Mouse (Mus musculus) embryonic stem cell, embryonic (primary cell): ENCODE results near the gene Slc16a3.

Source experiments
- CTCF ChIA-PET, 4 experiments: fragments of 300-600 bp in 2 of 4; fragments of 350-600 bp in 2 of 4; sonication (Branson Sonifier 250); formaldehyde crosslinking; loops; one replicate each; lab custom pipeline; 2022; ENCODE audit warnings: inconsistent platforms in 2 of 4; lab: Charles Lee
- POLR2A ChIA-PET, 4 experiments: fragments of 300-600 bp in 2 of 4; fragments of 350-600 bp in 2 of 4; sonication (Branson Sonifier 250); formaldehyde crosslinking; loops; one replicate each; lab custom pipeline; 2022; ENCODE audit warnings: antibody characterized with exemption in 4 of 4, inconsistent platforms in 1 of 4; lab: Charles Lee

Slc16a3 gene

GRCm38 (mm10) chr11:120932564-120933398, 15.5 kb upstream of the Slc16a3 start, which contains the start of gene Ccdc57:
Ccdc57 (minus strand) TSS chr11:120932872.
- CTCF ChIA-PET: interaction anchor here in 3 of 4 experiments (0.5 to 1.8 kb wide), 8 partner anchors 18 to 157 kb away, joined by 3 to 6 read pairs (median 3); no protein-coding TSS in a partner anchor
- POLR2A ChIA-PET: interaction anchor here (0.7 to 2.3 kb wide), 29 partner anchors 10 to 353 kb away, joined by 3 to 20 read pairs (median 4); partner anchors contain the start of genes Csnk1d (in 2 of the 4), Slc16a3 (in 1 of the 4) and Tex19.1 (in 1 of the 4)

GRCm38 (mm10) chr11:120937976-120938375, 10.3 kb upstream of the Slc16a3 start:
- CTCF ChIA-PET: no interaction called here
- POLR2A ChIA-PET: interaction anchor here in 1 of 4 experiments (0.6 kb wide), 1 partner anchor 23 kb away, joined by 3 read pairs; no protein-coding TSS in a partner anchor

- ChIA-PET CTCF (interaction anchor here in 2 of 4 experiments (0.7 to 1.2 kb wide), 3 partner anchors 12 to 115 kb away, joined by 3 to 4 read pairs (median 3); no protein-coding TSS in a partner anchor), POLR2A (interaction anchor here in 3 of 4 experiments (0.6 to 1.9 kb wide), 10 partner anchors 11 to 366 kb away, joined by 3 to 7 read pairs (median 4); partner anchors contain the start of genes P4hb (in 1 of the 3) and Tex19.1 (in 1 of the 3))
Observed at GRCm38 (mm10) chr11:120938795-120939194, 9.5 kb upstream of the Slc16a3 start.

GRCm38 (mm10) chr11:120939712-120940341, 8.5 kb upstream of the Slc16a3 start:
- CTCF ChIA-PET: interaction anchor here in 1 of 4 experiments (0.7 kb wide), 1 partner anchor 124 kb away, joined by 3 read pairs; no protein-coding TSS in a partner anchor
- POLR2A ChIA-PET: interaction anchor here in 3 of 4 experiments (0.6 to 1.9 kb wide), 9 partner anchors 10 to 440 kb away, joined by 3 to 10 read pairs (median 4); partner anchors contain the start of gene Tex19.1 (in 1 of the 3)

GRCm38 (mm10) chr11:120940959-120941358, 7.3 kb upstream of the Slc16a3 start:
- POLR2A ChIA-PET: interaction anchor here in 2 of 4 experiments (0.8 to 1.6 kb wide), 5 partner anchors 9 to 205 kb away, joined by 3 to 5 read pairs (median 3); partner anchors contain the start of gene Tex19.1 (in 1 of the 2)
- CTCF ChIA-PET: interaction anchor here in 2 of 4 experiments (0.8 to 1.0 kb wide), 2 partner anchors 35 to 100 kb away, joined by 3 read pairs; no protein-coding TSS in a partner anchor

- POLR2A ChIA-PET: interaction anchor here in 1 of 4 experiments (0.6 to 0.7 kb wide), 2 partner anchors 46 to 51 kb away, joined by 3 read pairs; partner anchors contain the start of gene Csnk1d
- CTCF ChIA-PET: interaction anchor here in 1 of 4 experiments (1.7 kb wide), 1 partner anchor 169 kb away, joined by 6 read pairs; no protein-coding TSS in a partner anchor
Observed at GRCm38 (mm10) chr11:120945266-120945665, 3.0 kb upstream of the Slc16a3 start.

GRCm38 (mm10) chr11:120945926-120946325, 2.4 kb upstream of the Slc16a3 start:
- ChIA-PET CTCF (interaction anchor here in 1 of 4 experiments (1.7 kb wide), 1 partner anchor 170 kb away, joined by 6 read pairs; no protein-coding TSS in a partner anchor), POLR2A (interaction anchor here in 2 of 4 experiments (0.6 to 1.1 kb wide), 4 partner anchors 12 to 52 kb away, joined by 3 to 4 read pairs (median 3); partner anchors contain the start of genes Ccdc57 (in 1 of the 2) and Csnk1d (in 1 of the 2))

- POLR2A ChIA-PET: interaction anchor here in 3 of 4 experiments (0.5 to 5.9 kb wide), 17 partner anchors 8 to 325 kb away, joined by 3 to 63 read pairs (median 3); partner anchors contain the start of genes Ccdc57 (in 2 of the 3), Csnk1d (in 1 of the 3), Pycr1 (in 1 of the 3) and Sirt7 (in 1 of the 3)
- CTCF ChIA-PET: interaction anchor here in 2 of 4 experiments (1.4 to 1.6 kb wide), 2 partner anchors 15 to 173 kb away, joined by 3 read pairs; no protein-coding TSS in a partner anchor
Observed at GRCm38 (mm10) chr11:120948861-120949851, 876 bp downstream of the Slc16a3 start.

GRCm38 (mm10) chr11:120949863-120950262, 1.6 kb downstream of the Slc16a3 start:
- ChIA-PET CTCF (interaction anchor here in 1 of 4 experiments (1.0 to 1.6 kb wide), 3 partner anchors 14 to 44 kb away, joined by 3 to 7 read pairs (median 3); no protein-coding TSS in a partner anchor), POLR2A (interaction anchor here in 3 of 4 experiments (0.7 to 5.9 kb wide), 22 partner anchors 9 to 723 kb away, joined by 3 to 63 read pairs (median 4); partner anchors contain the start of genes Ccdc57 (in 2 of the 3), Csnk1d (in 2 of the 3), B3gntl1 (in 1 of the 3) and Pycr1 (in 1 of the 3))

GRCm38 (mm10) chr11:120950281-120951202, 2.3 kb downstream of the Slc16a3 start:
- ChIA-PET POLR2A (interaction anchor here (0.6 to 5.9 kb wide), 72 partner anchors 9 to 857 kb away, joined by 3 to 63 read pairs (median 3); partner anchors contain the start of genes Csnk1d (in 3 of the 4), Ccdc57 (in 2 of the 4), Fasn (in 2 of the 4) and P4hb (in 2 of the 4)), CTCF (interaction anchor here in 2 of 4 experiments (0.6 to 1.7 kb wide), 16 partner anchors 12 to 230 kb away, joined by 3 to 7 read pairs (median 4); partner anchors contain the start of gene Ccdc57 (in 1 of the 2))

GRCm38 (mm10) chr11:120951237-120951636, 3.0 kb downstream of the Slc16a3 start:
- ChIA-PET POLR2A (interaction anchor here (0.6 to 5.9 kb wide), 70 partner anchors 8 to 858 kb away, joined by 3 to 63 read pairs (median 3); partner anchors contain the start of genes Csnk1d (in 3 of the 4), Ccdc57 (in 2 of the 4), Fasn (in 2 of the 4) and P4hb (in 2 of the 4)), CTCF (interaction anchor here in 2 of 4 experiments (0.7 to 1.7 kb wide), 14 partner anchors 12 to 231 kb away, joined by 3 to 7 read pairs (median 4); partner anchors contain the start of gene Ccdc57 (in 1 of the 2))

- CTCF ChIA-PET: interaction anchor here in 1 of 4 experiments (1.2 to 1.7 kb wide), 2 partner anchors 12 to 101 kb away, joined by 3 to 5 read pairs; no protein-coding TSS in a partner anchor
- POLR2A ChIA-PET: interaction anchor here in 3 of 4 experiments (0.5 to 5.9 kb wide), 21 partner anchors 9 to 858 kb away, joined by 3 to 63 read pairs (median 4); partner anchors contain the start of genes Csnk1d (in 2 of the 3), B3gntl1 (in 1 of the 3), Ccdc57 (in 1 of the 3) and Narf (in 1 of the 3)
Observed at GRCm38 (mm10) chr11:120951731-120952730, 3.8 kb downstream of the Slc16a3 start.

GRCm38 (mm10) chr11:120954936-120955335, 6.7 kb downstream of the Slc16a3 start:
- ChIA-PET POLR2A (interaction anchor here in 3 of 4 experiments (0.6 to 4.7 kb wide), 18 partner anchors 9 to 774 kb away, joined by 3 to 50 read pairs (median 3); partner anchors contain the start of genes Ccdc57 (in 1 of the 3) and Narf (in 1 of the 3)), CTCF (interaction anchor here in 2 of 4 experiments (0.5 to 2.6 kb wide), 6 partner anchors 9 to 282 kb away, joined by 3 to 9 read pairs (median 4); partner anchors contain the start of gene Narf (in 1 of the 2))
